Mouse (Mus musculus) urinary bladder, postnatal 14 days (tissue): Measurements from ENCODE around the gene Defb19.

Source experiments
- DNase-seq: peaks from one replicate; pipeline ENCODE4 v3.0.0; 2021; ENCODE audit warnings: low spot score

Defb19 gene

GRCm38 (mm10) chr2:152586926-152587560 is 6.9 kb upstream of the Defb19 start:
- DNase-seq, result no peak

- no peak for DNase-seq
These were observed 500 bp upstream of the Defb19 start for GRCm38 (mm10) chr2:152580612-152581011.

- no peak for DNase-seq
These were observed 6.6 kb downstream of the Defb19 start for GRCm38 (mm10) chr2:152573484-152573883.

GRCm38 (mm10) chr2:152572114-152572794 is 7.9 kb downstream of the Defb19 start, which contains the start of gene Defb21:
Defb21 (plus strand) TSS chr2:152572744.
- DNase-seq, result no peak

- no peak for DNase-seq
These were observed 9.8 kb downstream of the Defb19 start for GRCm38 (mm10) chr2:152570313-152570712.

- no peak for DNase-seq
These were observed 10.2 kb downstream of the Defb19 start for GRCm38 (mm10) chr2:152569881-152570280.

GRCm38 (mm10) chr2:152569038-152569437 is 11.1 kb downstream of the Defb19 start, which contains the start of gene Gm17416:
Gm17416 (plus strand) TSS chr2:152569338.
- DNase-seq, result no peak

- DNase-seq, result no peak
These were observed 23.5 kb downstream of the Defb19 start for GRCm38 (mm10) chr2:152556655-152557054.

GRCm38 (mm10) chr2:152553774-152554423 is 26.2 kb downstream of the Defb19 start:
- DNase-seq, result peak; percentile 66

- DNase-seq, result no peak
These were observed 32.0 kb downstream of the Defb19 start for GRCm38 (mm10) chr2:152548124-152548523.

- peak; percentile 49 for DNase-seq
These were observed 35.4 kb downstream of the Defb19 start for GRCm38 (mm10) chr2:152544691-152545090.

- DNase-seq, result peak; percentile 7
These were observed 36.6 kb downstream of the Defb19 start for GRCm38 (mm10) chr2:152543478-152543877.

- no peak for DNase-seq
These were observed 37.2 kb downstream of the Defb19 start for GRCm38 (mm10) chr2:152542897-152543296.

- DNase-seq, result no peak
These were observed 38.1 kb downstream of the Defb19 start for GRCm38 (mm10) chr2:152541979-152542378.

GRCm38 (mm10) chr2:152539944-152540710 is 40.0 kb downstream of the Defb19 start, which contains the start of gene Defb29:
Defb29 (minus strand) TSS chr2:152540098.
- no peak for DNase-seq
